Mouse (Mus musculus) liver, embryonic 14.5 days (tissue): Measurements from ENCODE around the gene Nenf. TPM values are rescaled to one million over a fixed set of nuclear protein-coding genes. Genes with fewer than 3 reads are reported as not detected.
A peak's percentile ranks its signal among the peaks of the same experiment; 100 is the strongest.

ENCODE experiments used
- ATAC-seq: fragments of 200-750 bp; cut with Nextera tagmentation; 2 replicates; pipeline ENCODE4 v1.8.0; 2017; ENCODE audit warnings: moderate number of reproducible peaks, mild to moderate bottlenecking, moderate library complexity; ENCODE audit not compliant: insufficient read depth
- DNase-seq, 3 experiments: peaks; one replicate each; pipeline ENCODE4 v3.0.0-alpha.2; 2012 to 2013; ENCODE audit warnings: low read depth in 3 of 3, low spot score in 3 of 3
- H3K27ac ChIP-seq: fragments of 300-500 bp; sonication (generic); 2 replicates; pipeline ENCODE4 v1.5.1; 2014; ENCODE audit warnings: moderate library complexity, mild to moderate bottlenecking, control low read depth, inconsistent platforms
- H3K27me3 ChIP-seq: fragments of 300-500 bp; sonication (generic); 2 replicates; pipeline ENCODE4 v1.6.1; 2014; ENCODE audit warnings: mild to moderate bottlenecking, low read length, moderate library complexity; ENCODE audit not compliant: control insufficient read depth, insufficient read depth
- H3K36me3 ChIP-seq: fragments of 300-500 bp; sonication (generic); replicated peaks from 2 replicates; pipeline ENCODE4 v1.6.1; 2014; ENCODE audit warnings: low read depth; ENCODE audit not compliant: control insufficient read depth, insufficient read depth
- H3K4me1 ChIP-seq, 2 experiments: fragments of 200-500 bp in 1 of 2; fragments of 300-500 bp in 1 of 2; sonication (generic) in 1 of 2; replicated peaks; 2 replicates each; pipeline ENCODE4 v1.6.1; 2012 to 2014; ENCODE audit warnings: antibody characterized with exemption in 1 of 2, inconsistent platforms in 1 of 2, low read length in 1 of 2; ENCODE audit not compliant: control insufficient read depth in 2 of 2, insufficient read depth in 2 of 2
- H3K4me2 ChIP-seq: fragments of 300-500 bp; sonication (generic); 2 replicates; pipeline ENCODE4 v1.6.1; 2014; ENCODE audit warnings: low read depth, mild to moderate bottlenecking, control low read depth, moderate library complexity
- H3K4me3 ChIP-seq, 2 experiments: fragments of 200-500 bp in 1 of 2; fragments of 300-500 bp in 1 of 2; sonication (generic) in 1 of 2; 2 replicates each; pipeline ENCODE4 v1.5.1; 2012 to 2014; ENCODE audit warnings: low read depth in 2 of 2, low read length in 2 of 2, mild to moderate bottlenecking in 2 of 2, control low read depth in 1 of 2, inconsistent platforms in 1 of 2, moderate library complexity in 1 of 2; ENCODE audit not compliant: insufficient read depth in 1 of 2
- H3K9ac ChIP-seq: fragments of 300-500 bp; sonication (generic); replicated peaks from 2 replicates; pipeline ENCODE4 v1.6.1; 2014; ENCODE audit warnings: mild to moderate bottlenecking, control low read depth, moderate library complexity
- H3K9me3 ChIP-seq: fragments of 300-500 bp; sonication (generic); 2 replicates; pipeline ENCODE4 v1.6.1; 2016; ENCODE audit warnings: low read length, mixed read lengths; ENCODE audit not compliant: control insufficient read depth
- CTCF ChIP-seq: IDR thresholded peaks from 2 replicates; pipeline ENCODE4 v1.5.1; 2016; ENCODE audit warnings: antibody characterized with exemption, low read depth, control low read depth
- EP300 ChIP-seq: IDR thresholded peaks from 2 replicates; pipeline ENCODE4 v1.6.1; 2016; ENCODE audit warnings: antibody characterized with exemption, low read depth
- whole genome bisulfite sequencing: fragments of 180-500 bp; shearing (Covaris S2); extraction: QIAGEN DNeasy Blood & Tissue Kit; methylation state at CpG from one replicate; pipeline ENCODE4 v1.1.7; 2014; ENCODE audit not compliant: insufficient replicate concordance; 5-methylcytosine and 5-hydroxymethylcytosine counted together
- polyA plus RNA-seq, 2 experiments: library from polyadenylated mRNA; depleted of rRNA in 1 of 2; stranded (reverse) in 1 of 2; unstranded in 1 of 2; fragments of >200 nt; fragmentation: Nextera tagmentation in 1 of 2; extraction: Ambion mirVana in 1 of 2; gene quantifications; 2 replicates each; pipeline versions ENCODE4 v1.2.1 to v1.2.3; 2012 to 2014

The Nenf gene
- polyA plus RNA-seq (2012; rRNA removed) (26.5 and 29.4 TPM in 2 replicates), polyA plus RNA-seq (2014; fragmentation: Nextera tagmentation; extraction: Ambion mirVana) (34.9 and 35.3 TPM in 2 replicates)

GRCm38 (mm10) chr1:191317591-191318196 is at the start of gene Nenf:
TSS of gene Nenf (minus strand) at chr1:191318194.
- under 1% methylated on average over 54 of the region's 54 CpGs for WGBS
- H3K36me3 ChIP-seq: no peaks in the 10 kb centered on the region
- ATAC-seq (peak; percentile 98), DNase-seq (peak; percentile 71 to 77 (median 74))
- H3K4me3 ChIP-seq: peak within 1 kb of the TSS; percentile 65 to 79
- no peaks in the 10 kb centered on the region for H3K9me3 ChIP-seq
- H3K27me3 ChIP-seq: no peaks in the 10 kb centered on the region
- TF ChIP-seq CTCF: peak; percentile 25
- no peak for TF ChIP-seq EP300
- H3K4me1 ChIP-seq: peaks cover 15 to 25% of the 10 kb centered on the region in 2 experiments
- peak within 1 kb of the TSS; percentile 74 for H3K27ac ChIP-seq
- H3K9ac ChIP-seq: peak within 1 kb of the TSS; percentile 83
- H3K4me2 ChIP-seq: peak within 1 kb of the TSS; percentile 71

- Histone ChIP-seq H3K27ac (no peak overlapping the region), H3K9ac (no peak overlapping the region), H3K4me1 (no peaks in the 10 kb centered on the region), H3K4me2 (no peak overlapping the region), H3K27me3 (no peaks in the 10 kb centered on the region), H3K9me3 (no peaks in the 10 kb centered on the region), H3K36me3 (peaks cover 18% of the 10 kb centered on the region), H3K4me3 (no peak overlapping the region)
- peak; percentile 50; the same call in 1 of the 2 replicates for ATAC-seq
- WGBS: 54% methylated on average over 4 of the region's 4 CpGs
- DNase-seq: peak; percentile 20 to 40 (median 30)
- TF ChIP-seq CTCF (peak; percentile 82), EP300 (no peak)
Observed at GRCm38 (mm10) chr1:191364477-191364876, 46.5 kb upstream of the Nenf start.

- Histone ChIP-seq H3K36me3 (peaks cover 25% of the 10 kb centered on the region), H3K9me3 (no peaks in the 10 kb centered on the region), H3K27me3 (no peaks in the 10 kb centered on the region), H3K4me3 (no peak overlapping the region), H3K4me1 (no peaks in the 10 kb centered on the region), H3K9ac (no peak overlapping the region), H3K4me2 (no peak overlapping the region), H3K27ac (no peak overlapping the region)
- no peak for ATAC-seq
- no peak for DNase-seq
- WGBS: 75% methylated on average over 6 of the region's 6 CpGs
- TF ChIP-seq EP300 (no peak), CTCF (no peak)
Observed at GRCm38 (mm10) chr1:191362412-191362811, 44.4 kb upstream of the Nenf start.

- peaks cover 40% of the 10 kb centered on the region for H3K36me3 ChIP-seq
- no peak overlapping the region for H3K9ac ChIP-seq
- WGBS: 62% methylated on average over 7 of the region's 7 CpGs
- no peak overlapping the region for H3K4me3 ChIP-seq
- H3K4me1 ChIP-seq: no peaks in the 10 kb centered on the region
- no peaks in the 10 kb centered on the region for H3K27me3 ChIP-seq
- H3K27ac ChIP-seq: no peak overlapping the region
- H3K9me3 ChIP-seq: no peaks in the 10 kb centered on the region
- TF ChIP-seq EP300 (no peak), CTCF (no peak)
- H3K4me2 ChIP-seq: no peak overlapping the region
- ATAC-seq (no peak), DNase-seq (no peak)
Observed at GRCm38 (mm10) chr1:191359478-191359877, 41.5 kb upstream of the Nenf start.

- Histone ChIP-seq H3K27ac (no peak overlapping the region), H3K4me3 (no peak overlapping the region), H3K9ac (no peak overlapping the region), H3K9me3 (no peaks in the 10 kb centered on the region), H3K27me3 (no peaks in the 10 kb centered on the region), H3K4me1 (no peaks in the 10 kb centered on the region), H3K4me2 (no peak overlapping the region), H3K36me3 (peaks cover 52% of the 10 kb centered on the region)
- DNase-seq: no peak
- TF ChIP-seq EP300: no peak
- TF ChIP-seq CTCF: no peak
- WGBS: 35% methylated on average over 1 of the region's 1 CpGs
- no peak for ATAC-seq
Observed at GRCm38 (mm10) chr1:191356936-191357335, 38.9 kb upstream of the Nenf start.
